In the genomic region with DNA sequence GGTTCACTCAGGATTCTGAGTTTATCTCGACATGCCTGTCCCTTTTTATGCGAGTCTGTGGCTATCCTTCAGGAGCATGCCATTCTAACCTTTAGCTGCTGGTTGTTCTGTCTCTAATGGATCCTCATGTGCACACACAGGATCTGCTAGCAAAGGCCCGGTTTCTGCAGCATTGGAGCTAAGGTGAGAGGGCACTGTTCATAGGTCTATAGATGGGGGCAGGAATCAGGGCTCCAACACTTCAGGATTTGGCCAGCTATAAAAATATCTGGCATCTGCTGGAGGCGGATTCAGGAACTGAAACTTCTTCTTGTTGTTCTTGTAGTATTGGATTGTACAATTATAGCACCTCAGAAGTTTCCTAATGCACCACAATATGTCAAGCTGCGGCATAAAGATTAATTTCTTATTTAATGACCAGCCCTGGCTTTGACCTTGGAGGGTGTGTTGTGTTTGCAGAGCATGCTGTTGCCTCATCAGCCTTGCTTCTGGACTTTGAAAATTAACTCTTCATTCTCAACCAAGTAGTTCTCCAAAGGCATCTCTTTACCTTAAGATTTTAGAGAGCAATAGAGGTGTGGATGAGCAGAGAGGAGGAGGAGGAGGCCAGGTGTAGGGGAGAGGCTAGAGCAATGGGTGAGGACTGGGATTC, we compare ENCODE assay signal across 18 mouse cellular contexts.
"Had no signal": no experiment of that assay in that cellular context is flagged by ENCODE, and none has a peak within 500 bp of the region (broad histone marks: within the 10 kb centered on the region; RNA-seq: fewer than 3 reads in every experiment).

No protein-coding gene starts in this region.

- H3K4me3 ChIP-seq: limb, embryonic 12.5 days; limb, embryonic 15.5 days; liver, embryonic 13.5 days had no signal

- DNase-seq: kidney, adult 9 months; kidney, postnatal 14 days; kidney, postnatal 4 days; left cerebral cortex, postnatal 4 days; liver, embryonic 13.5 days; lung, adult 2 months; lung, postnatal 14 days; lung, postnatal 4 days; midbrain, embryonic 14.5 days; right cerebral cortex, adult 18-20 months; right cerebral cortex, postnatal 14 days; right cerebral cortex, postnatal 4 days; thymus, adult 2 months; thymus, postnatal 14 days; thymus, postnatal 4 days had no signal

- H3K27me3 ChIP-seq: limb, embryonic 12.5 days; limb, embryonic 15.5 days; liver, embryonic 13.5 days had no signal

- H3K36me3 ChIP-seq: limb, embryonic 12.5 days; limb, embryonic 15.5 days; liver, embryonic 13.5 days had no signal

- H3K9ac ChIP-seq: limb, embryonic 12.5 days; limb, embryonic 15.5 days; liver, embryonic 13.5 days had no signal

- H3K9me3 ChIP-seq: limb, embryonic 12.5 days; limb, embryonic 15.5 days; liver, embryonic 13.5 days had no signal

- H3K27ac ChIP-seq: limb, embryonic 12.5 days; limb, embryonic 15.5 days; liver, embryonic 13.5 days had no signal

- H3K4me2 ChIP-seq: limb, embryonic 12.5 days; limb, embryonic 15.5 days; liver, embryonic 13.5 days; midbrain, embryonic 11.5 days had no signal

- H3K4me1 ChIP-seq: limb, embryonic 12.5 days; limb, embryonic 15.5 days; liver, embryonic 13.5 days had no signal
